Mouse (Mus musculus) liver, embryonic 14.5 days (tissue): ENCODE data around the gene Eid3. TPM values are rescaled to one million over a fixed set of nuclear protein-coding genes. Genes with fewer than 3 reads are reported as not detected.
A peak's percentile ranks its signal among the peaks of the same experiment; 100 is the strongest.

Experiments used
- ATAC-seq: fragments of 200-750 bp; cut with Nextera tagmentation; 2 replicates; pipeline ENCODE4 v1.8.0; 2017; ENCODE audit warnings: moderate number of reproducible peaks, mild to moderate bottlenecking, moderate library complexity; ENCODE audit not compliant: insufficient read depth
- DNase-seq, 3 experiments: peaks; one replicate each; pipeline ENCODE4 v3.0.0-alpha.2; 2012 to 2013; ENCODE audit warnings: low read depth in 3 of 3, low spot score in 3 of 3
- H3K27ac ChIP-seq: fragments of 300-500 bp; sonication (generic); 2 replicates; pipeline ENCODE4 v1.5.1; 2014; ENCODE audit warnings: moderate library complexity, mild to moderate bottlenecking, control low read depth, inconsistent platforms
- H3K27me3 ChIP-seq: fragments of 300-500 bp; sonication (generic); 2 replicates; pipeline ENCODE4 v1.6.1; 2014; ENCODE audit warnings: mild to moderate bottlenecking, low read length, moderate library complexity; ENCODE audit not compliant: control insufficient read depth, insufficient read depth
- H3K36me3 ChIP-seq: fragments of 300-500 bp; sonication (generic); replicated peaks from 2 replicates; pipeline ENCODE4 v1.6.1; 2014; ENCODE audit warnings: low read depth; ENCODE audit not compliant: control insufficient read depth, insufficient read depth
- H3K4me1 ChIP-seq, 2 experiments: fragments of 200-500 bp in 1 of 2; fragments of 300-500 bp in 1 of 2; sonication (generic) in 1 of 2; replicated peaks; 2 replicates each; pipeline ENCODE4 v1.6.1; 2012 to 2014; ENCODE audit warnings: antibody characterized with exemption in 1 of 2, inconsistent platforms in 1 of 2, low read length in 1 of 2; ENCODE audit not compliant: control insufficient read depth in 2 of 2, insufficient read depth in 2 of 2
- H3K4me2 ChIP-seq: fragments of 300-500 bp; sonication (generic); 2 replicates; pipeline ENCODE4 v1.6.1; 2014; ENCODE audit warnings: low read depth, mild to moderate bottlenecking, control low read depth, moderate library complexity
- H3K4me3 ChIP-seq, 2 experiments: fragments of 200-500 bp in 1 of 2; fragments of 300-500 bp in 1 of 2; sonication (generic) in 1 of 2; 2 replicates each; pipeline ENCODE4 v1.5.1; 2012 to 2014; ENCODE audit warnings: low read depth in 2 of 2, low read length in 2 of 2, mild to moderate bottlenecking in 2 of 2, control low read depth in 1 of 2, inconsistent platforms in 1 of 2, moderate library complexity in 1 of 2; ENCODE audit not compliant: insufficient read depth in 1 of 2
- H3K9ac ChIP-seq: fragments of 300-500 bp; sonication (generic); replicated peaks from 2 replicates; pipeline ENCODE4 v1.6.1; 2014; ENCODE audit warnings: mild to moderate bottlenecking, control low read depth, moderate library complexity
- H3K9me3 ChIP-seq: fragments of 300-500 bp; sonication (generic); 2 replicates; pipeline ENCODE4 v1.6.1; 2016; ENCODE audit warnings: low read length, mixed read lengths; ENCODE audit not compliant: control insufficient read depth
- CTCF ChIP-seq: IDR thresholded peaks from 2 replicates; pipeline ENCODE4 v1.5.1; 2016; ENCODE audit warnings: antibody characterized with exemption, low read depth, control low read depth
- EP300 ChIP-seq: IDR thresholded peaks from 2 replicates; pipeline ENCODE4 v1.6.1; 2016; ENCODE audit warnings: antibody characterized with exemption, low read depth
- WGBS: fragments of 180-500 bp; shearing (Covaris S2); extraction: QIAGEN DNeasy Blood & Tissue Kit; methylation state at CpG from one replicate; pipeline ENCODE4 v1.1.7; 2014; ENCODE audit not compliant: insufficient replicate concordance; 5-methylcytosine and 5-hydroxymethylcytosine counted together
- polyA plus RNA-seq, 2 experiments: library from polyadenylated mRNA; depleted of rRNA in 1 of 2; stranded (reverse) in 1 of 2; unstranded in 1 of 2; fragments of >200 nt; fragmentation: Nextera tagmentation in 1 of 2; extraction: Ambion mirVana in 1 of 2; gene quantifications; 2 replicates each; pipeline versions ENCODE4 v1.2.1 to v1.2.3; 2012 to 2014

Eid3 gene
- polyA plus RNA-seq, 2 experiments: 0.33 TPM; not detected in 1

DNA sequence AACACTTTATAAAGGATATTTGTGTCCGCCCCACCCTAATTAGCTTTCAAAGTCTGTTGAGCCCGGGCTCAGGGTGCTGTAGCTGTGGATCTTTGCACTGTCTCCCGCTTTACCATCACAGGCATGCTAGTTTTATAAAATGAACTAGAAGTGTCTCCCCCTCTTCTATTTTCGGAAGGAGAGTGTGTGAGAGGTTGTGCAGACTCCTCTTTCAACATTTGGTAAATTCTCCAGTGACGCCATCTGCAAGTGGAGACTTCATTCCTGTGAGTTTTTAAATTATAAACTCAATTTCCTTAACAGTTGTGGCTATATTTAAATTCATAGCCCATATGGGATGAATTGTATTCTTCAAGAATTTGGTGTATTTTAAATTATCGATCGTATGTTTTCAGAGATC is 42.1 kb downstream of the Eid3 start:
- H3K4me1 ChIP-seq: peaks cover 0 to 8% of the 10 kb centered on the region in 2 experiments; a peak in 3 of 4 replicates
- no peak overlapping the region for H3K4me2 ChIP-seq
- WGBS: 74% methylated on average over 7 of the region's 7 CpGs
- no peak overlapping the region for H3K27ac ChIP-seq
- ATAC-seq (no peak), DNase-seq (no peak)
- no peaks in the 10 kb centered on the region for H3K27me3 ChIP-seq
- no peaks in the 10 kb centered on the region for H3K36me3 ChIP-seq
- TF ChIP-seq CTCF (no peak), EP300 (no peak)
- no peak overlapping the region for H3K4me3 ChIP-seq
- H3K9me3 ChIP-seq: no peaks in the 10 kb centered on the region
- no peak overlapping the region for H3K9ac ChIP-seq

DNA sequence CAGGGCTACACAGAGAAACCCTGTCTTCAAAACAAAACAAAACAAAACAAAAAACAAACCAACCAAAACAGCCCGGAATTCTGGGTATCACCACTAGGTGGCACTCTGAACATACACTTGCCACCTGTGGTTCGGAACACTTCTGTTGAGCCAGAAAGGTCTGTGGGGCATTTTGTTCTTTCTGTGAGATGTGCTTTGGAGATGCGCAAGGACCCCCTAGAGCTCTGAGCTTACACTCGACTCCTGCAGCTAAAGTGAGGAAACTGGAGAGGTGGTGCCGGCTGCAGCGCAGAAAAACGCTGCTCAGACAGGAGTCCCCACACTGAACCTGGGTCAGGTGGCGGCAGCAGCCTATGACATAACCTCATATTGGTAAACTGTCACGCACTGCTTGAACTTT is 43.0 kb downstream of the Eid3 start:
- Histone ChIP-seq H3K9me3 (no peaks in the 10 kb centered on the region), H3K27ac (no peak overlapping the region), H3K4me2 (no peak overlapping the region), H3K9ac (no peak overlapping the region), H3K4me1 (peaks cover 0 to 14% of the 10 kb centered on the region in 2 experiments; a peak in 3 of 4 replicates), H3K36me3 (no peaks in the 10 kb centered on the region), H3K4me3 (no peak overlapping the region), H3K27me3 (no peaks in the 10 kb centered on the region)
- DNase-seq (peak in 1 of 3 experiments; percentile 40), ATAC-seq (no peak)
- TF ChIP-seq EP300: no peak
- TF ChIP-seq CTCF: peak; percentile 89
- 17% methylated on average over 9 of the region's 9 CpGs for WGBS

- TF ChIP-seq EP300 (no peak), CTCF (peak; percentile 82)
- H3K27me3 ChIP-seq: no peaks in the 10 kb centered on the region
- H3K4me2 ChIP-seq: no peak overlapping the region
- no peak overlapping the region for H3K9ac ChIP-seq
- H3K36me3 ChIP-seq: no peaks in the 10 kb centered on the region
- WGBS: 40% methylated on average over 3 of the region's 3 CpGs
- no peak overlapping the region for H3K4me3 ChIP-seq
- no peaks in the 10 kb centered on the region for H3K9me3 ChIP-seq
- H3K27ac ChIP-seq: no peak overlapping the region
- H3K4me1 ChIP-seq: peaks cover 0 to 14% of the 10 kb centered on the region in 2 experiments; a peak in 3 of 4 replicates
- no peak for DNase-seq
- ATAC-seq: no peak
These were observed 43.8 kb downstream of the Eid3 start for GRCm38 (mm10) chr10:82910198-82910597.

DNA sequence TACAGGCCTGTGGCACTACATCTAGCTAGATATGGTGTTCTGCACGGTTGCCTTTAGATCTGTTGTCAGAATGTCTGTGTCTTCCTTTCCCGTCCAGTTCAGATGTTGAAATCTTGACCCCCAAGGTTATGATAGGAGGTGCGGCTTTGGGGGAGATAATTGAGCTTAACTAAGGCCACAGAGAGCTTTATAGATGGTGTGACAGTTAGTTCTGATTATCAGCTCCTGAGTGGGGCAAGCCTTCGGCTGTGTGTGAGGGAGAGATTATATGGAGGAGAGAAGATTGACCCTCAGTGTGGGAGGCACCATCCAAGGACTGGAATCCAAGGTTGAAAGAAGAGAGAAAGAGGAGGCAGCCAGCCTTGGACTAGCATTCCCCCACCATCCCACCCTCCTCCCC is 46.8 kb downstream of the Eid3 start:
- no peak overlapping the region for H3K4me3 ChIP-seq
- no peak overlapping the region for H3K9ac ChIP-seq
- DNase-seq: no peak
- no peak overlapping the region for H3K27ac ChIP-seq
- H3K4me2 ChIP-seq: no peak overlapping the region
- ATAC-seq: peak; percentile 83
- H3K36me3 ChIP-seq: no peaks in the 10 kb centered on the region
- H3K9me3 ChIP-seq: no peaks in the 10 kb centered on the region
- no peaks in the 10 kb centered on the region for H3K27me3 ChIP-seq
- TF ChIP-seq EP300 (peak; percentile 78), CTCF (no peak)
- peaks cover 0 to 14% of the 10 kb centered on the region in 2 experiments; a peak in 3 of 4 replicates for H3K4me1 ChIP-seq
- WGBS: 18% methylated on average over 4 of the region's 4 CpGs

DNA sequence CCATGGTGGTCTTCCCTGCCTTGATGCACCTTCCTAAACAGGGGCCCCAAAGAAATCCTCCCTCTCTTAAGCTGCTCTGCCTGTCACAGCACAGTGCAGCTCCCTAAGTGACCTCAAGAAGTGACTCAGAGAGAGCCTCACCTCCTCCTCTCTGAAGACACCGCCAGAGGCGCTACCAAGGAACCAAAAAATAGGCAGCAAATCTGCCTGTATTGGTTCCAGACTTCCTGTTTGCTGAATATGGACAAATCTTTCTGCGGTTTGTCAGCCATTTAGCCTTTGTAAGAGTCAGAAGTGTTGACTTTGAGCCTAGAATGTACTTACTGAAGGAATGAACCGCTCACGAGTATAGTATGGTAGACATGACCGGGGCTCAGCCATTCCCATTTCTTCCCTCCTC is 47.3 kb downstream of the Eid3 start:
- no peaks in the 10 kb centered on the region for H3K27me3 ChIP-seq
- no peaks in the 10 kb centered on the region for H3K36me3 ChIP-seq
- TF ChIP-seq CTCF (no peak), EP300 (no peak)
- 53% methylated on average over 6 of the region's 6 CpGs for WGBS
- H3K9me3 ChIP-seq: no peaks in the 10 kb centered on the region
- H3K9ac ChIP-seq: no peak overlapping the region
- no peak overlapping the region for H3K27ac ChIP-seq
- no peak for DNase-seq
- peaks cover 0 to 14% of the 10 kb centered on the region in 2 experiments; a peak in 3 of 4 replicates for H3K4me1 ChIP-seq
- no peak overlapping the region for H3K4me3 ChIP-seq
- no peak; the same call in 1 of the 2 replicates for ATAC-seq
- no peak overlapping the region for H3K4me2 ChIP-seq

Other genes starting within 250 kb of the Eid3 start
- 24.0 and 25.9 TPM in 2 replicates for gene 1190007I07Rik, start 243.4 kb upstream of the Eid3 start, polyA plus RNA-seq (2012; rRNA removed)
- 34.2 and 35.6 TPM in 2 replicates for gene 1190007I07Rik, start 243.4 kb upstream of the Eid3 start, polyA plus RNA-seq (2014; fragmentation: Nextera tagmentation; extraction: Ambion mirVana)
- gene Tdg, start 236.8 kb upstream of the Eid3 start, polyA plus RNA-seq (2012; rRNA removed): 13.8 and 21.3 TPM in 2 replicates
- gene Tdg, start 236.8 kb upstream of the Eid3 start, polyA plus RNA-seq (2014; fragmentation: Nextera tagmentation; extraction: Ambion mirVana): 33.0 and 38.8 TPM in 2 replicates
- 0.12 and 0.23 TPM in 2 replicates for gene Glt8d2, start 176.0 kb upstream of the Eid3 start, polyA plus RNA-seq (2012; rRNA removed)
- 0.27 and 0.35 TPM in 2 replicates for gene Glt8d2, start 176.0 kb upstream of the Eid3 start, polyA plus RNA-seq (2014; fragmentation: Nextera tagmentation; extraction: Ambion mirVana)
- 5.0 and 6.5 TPM in 2 replicates for gene Hcfc2, start 170.5 kb upstream of the Eid3 start, polyA plus RNA-seq (2012; rRNA removed)
- gene Hcfc2, start 170.5 kb upstream of the Eid3 start, polyA plus RNA-seq (2014; fragmentation: Nextera tagmentation; extraction: Ambion mirVana): 9.0 and 10.7 TPM in 2 replicates
- gene Nfyb, start 102.5 kb upstream of the Eid3 start, polyA plus RNA-seq (2012; rRNA removed): 14.4 and 22.0 TPM in 2 replicates
- 31.9 and 32.4 TPM in 2 replicates for gene Nfyb, start 102.5 kb upstream of the Eid3 start, polyA plus RNA-seq (2014; fragmentation: Nextera tagmentation; extraction: Ambion mirVana)
- 23.5 and 33.6 TPM in 2 replicates for gene Txnrd1, start 32.7 kb upstream of the Eid3 start, polyA plus RNA-seq (2012; rRNA removed)
- gene Txnrd1, start 32.7 kb upstream of the Eid3 start, polyA plus RNA-seq (2014; fragmentation: Nextera tagmentation; extraction: Ambion mirVana): 44.6 and 53.1 TPM in 2 replicates
- 5.2 TPM in 2 replicates for gene Chst11, start 118.9 kb downstream of the Eid3 start, polyA plus RNA-seq (2012; rRNA removed)
- gene Chst11, start 118.9 kb downstream of the Eid3 start, polyA plus RNA-seq (2014; fragmentation: Nextera tagmentation; extraction: Ambion mirVana): 1.8 and 2.0 TPM in 2 replicates